Mouse (Mus musculus): ENCODE data around the gene Apoc4.

Apoc4 gene

GRCm38 (mm10) chr7:19632275-19632674, 49.0 kb downstream of the Apoc4 start:
- in situ Hi-C loops (cut with MboI, MseI): no loop called here

- in situ Hi-C loops (cut with MboI, MseI): loop anchor here (5.0 kb wide), 1 partner anchor 1772 kb away; no protein-coding TSS in a partner anchor
Measured at GRCm38 (mm10) chr7:19629361-19629734, 51.9 kb downstream of the Apoc4 start, which contains the start of gene Relb. Gene Relb (minus strand): TSS chr7:19629438.

GRCm38 (mm10) chr7:19628536-19629360, 52.5 kb downstream of the Apoc4 start:
- in situ Hi-C loops (cut with MboI, MseI): loop anchor here (5.0 kb wide), 1 partner anchor 1771 kb away; no protein-coding TSS in a partner anchor

- in situ Hi-C loops (cut with MboI, MseI): loop anchor here (5.0 kb wide), 1 partner anchor 1771 kb away; no protein-coding TSS in a partner anchor
Measured at GRCm38 (mm10) chr7:19628192-19628535, 53.1 kb downstream of the Apoc4 start.

All from regulatory T cell (primary cell).